Mouse (Mus musculus) liver, embryonic 16.5 days (tissue): ENCODE measurements around the gene Mfn1. TPM values are rescaled to one million over a fixed set of nuclear protein-coding genes. Genes with fewer than 3 reads are reported as not detected.

Source experiments
- ATAC-seq: fragments of 200-750 bp; cut with Nextera tagmentation; 2 replicates; pipeline ENCODE4 v1.8.0; 2017; ENCODE audit warnings: low read depth, mild to moderate bottlenecking, moderate number of reproducible peaks, moderate library complexity
- H3K27ac ChIP-seq: fragments of 300-500 bp; sonication (generic); 2 replicates; pipeline ENCODE4 v1.5.1; 2014; ENCODE audit warnings: mild to moderate bottlenecking, low read length
- H3K27me3 ChIP-seq: fragments of 300-500 bp; sonication (generic); 2 replicates; pipeline ENCODE4 v1.6.1; 2014; ENCODE audit warnings: low read depth, low read length, mixed read lengths; ENCODE audit not compliant: control insufficient read depth, insufficient read depth
- H3K36me3 ChIP-seq: fragments of 300-500 bp; sonication (generic); 2 replicates; pipeline ENCODE4 v1.6.1; 2014; ENCODE audit warnings: mild to moderate bottlenecking; ENCODE audit not compliant: control insufficient read depth, insufficient read depth
- H3K4me1 ChIP-seq: fragments of 300-500 bp; sonication (generic); 2 replicates; pipeline ENCODE4 v1.6.1; 2014; ENCODE audit warnings: low read depth, low read length, mixed read lengths; ENCODE audit not compliant: control insufficient read depth
- H3K4me2 ChIP-seq: fragments of 300-500 bp; sonication (generic); 2 replicates; pipeline ENCODE4 v1.6.1; 2014; ENCODE audit warnings: low read depth, low read length, mixed read lengths
- H3K4me3 ChIP-seq: fragments of 300-500 bp; sonication (generic); 2 replicates; pipeline ENCODE4 v1.5.1; 2014; ENCODE audit warnings: low read depth, mild to moderate bottlenecking, low read length
- H3K9ac ChIP-seq: fragments of 300-500 bp; sonication (generic); 2 replicates; pipeline ENCODE4 v1.6.1; 2014; ENCODE audit warnings: low read depth, low read length
- H3K9me3 ChIP-seq: fragments of 300-500 bp; sonication (generic); replicated peaks from 2 replicates; pipeline ENCODE4 v1.6.1; 2016; ENCODE audit warnings: low read length; ENCODE audit not compliant: control insufficient read depth
- WGBS: fragments of 180-500 bp; shearing (Covaris S2); extraction: QIAGEN DNeasy Blood & Tissue Kit; methylation state at CpG from one replicate; pipeline ENCODE4 v1.1.7; 2014; ENCODE audit not compliant: insufficient replicate concordance; 5-methylcytosine and 5-hydroxymethylcytosine counted together
- polyA plus RNA-seq: library from polyadenylated mRNA; unstranded; fragments of >200 nt; fragmentation: Nextera tagmentation; extraction: Ambion mirVana; gene quantifications from 2 replicates; pipeline ENCODE4 v1.2.1, GENCODE M21; 2015

Gene Mfn1
- polyA plus RNA-seq, 1 experiment from 2014 or later: 17.0 TPM

- Histone ChIP-seq H3K9ac (peak within 1 kb of the TSS; percentile 90), H3K4me2 (peak within 1 kb of the TSS; percentile 97), H3K4me3 (peak within 1 kb of the TSS; percentile 90), H3K27ac (peak within 1 kb of the TSS; percentile 93), H3K27me3 (no peaks in the 10 kb centered on the region), H3K9me3 (no peaks in the 10 kb centered on the region), H3K4me1 (peaks cover 35% of the 10 kb centered on the region), H3K36me3 (no peaks in the 10 kb centered on the region; the same call in 1 of the 2 replicates)
- peak; percentile 25 for ATAC-seq
- WGBS: 11% methylated on average over 24 of the region's 24 CpGs
These were observed 19.5 kb upstream of the Mfn1 start, which contains the start of gene Zfp639 for GRCm38 (mm10) chr3:32509496-32510374. Gene Zfp639, plus strand, starts transcription at chr3:32510259.

- H3K9ac ChIP-seq: peak overlapping the region; percentile 90
- H3K27me3 ChIP-seq: no peaks in the 10 kb centered on the region
- H3K4me2 ChIP-seq: peak overlapping the region; percentile 97
- H3K4me1 ChIP-seq: peaks cover 35% of the 10 kb centered on the region
- H3K36me3 ChIP-seq: no peaks in the 10 kb centered on the region; the same call in 1 of the 2 replicates
- ATAC-seq: peak; percentile 96
- peak overlapping the region; percentile 93 for H3K27ac ChIP-seq
- no peaks in the 10 kb centered on the region for H3K9me3 ChIP-seq
- under 1% methylated on average over 67 of the region's 69 CpGs for WGBS
- H3K4me3 ChIP-seq: peak overlapping the region; percentile 90
These were observed 18.7 kb upstream of the Mfn1 start for GRCm38 (mm10) chr3:32510375-32511190.

GRCm38 (mm10) chr3:32511191-32511550 is 18.1 kb upstream of the Mfn1 start:
- peaks cover 35% of the 10 kb centered on the region for H3K4me1 ChIP-seq
- WGBS: 1% methylated on average over 13 of the region's 13 CpGs

GRCm38 (mm10) chr3:32512686-32513284 is 16.5 kb upstream of the Mfn1 start:
- Histone ChIP-seq H3K4me3 (peak overlapping the region; percentile 26), H3K4me1 (peaks cover 35% of the 10 kb centered on the region), H3K27ac (peak overlapping the region; percentile 93), H3K9ac (peak overlapping the region; percentile 44), H3K4me2 (peak overlapping the region; percentile 97), H3K36me3 (peaks cover 7% of the 10 kb centered on the region), H3K9me3 (no peaks in the 10 kb centered on the region), H3K27me3 (no peaks in the 10 kb centered on the region)
- no peak for ATAC-seq
- 30% methylated on average over 7 of the region's 7 CpGs for WGBS

More at GRCm38 (mm10) chr3:32511191-32511550, 18.1 kb upstream of the Mfn1 start:
- Histone ChIP-seq H3K27ac (peak overlapping the region; percentile 93), H3K9me3 (no peaks in the 10 kb centered on the region), H3K4me2 (peak overlapping the region; percentile 97), H3K4me3 (peak overlapping the region; percentile 90), H3K9ac (peak overlapping the region; percentile 90), H3K27me3 (no peaks in the 10 kb centered on the region), H3K36me3 (no peaks in the 10 kb centered on the region; the same call in 1 of the 2 replicates)
- ATAC-seq: no peak

GRCm38 (mm10) chr3:32513528-32513927 is 15.7 kb upstream of the Mfn1 start:
- Histone ChIP-seq H3K36me3 (peaks cover 9% of the 10 kb centered on the region), H3K27ac (peak overlapping the region; percentile 93), H3K27me3 (no peaks in the 10 kb centered on the region), H3K4me3 (peak overlapping the region; percentile 26), H3K4me2 (peak overlapping the region; percentile 97), H3K4me1 (peaks cover 35% of the 10 kb centered on the region), H3K9ac (peak overlapping the region; percentile 44), H3K9me3 (no peaks in the 10 kb centered on the region)
- no peak for ATAC-seq

GRCm38 (mm10) chr3:32527181-32527580 is 2.1 kb upstream of the Mfn1 start:
- 73% methylated on average over 4 of the region's 4 CpGs for WGBS
- H3K36me3 ChIP-seq: peaks cover 8% of the 10 kb centered on the region
- no peak overlapping the region for H3K27ac ChIP-seq
- no peaks in the 10 kb centered on the region for H3K27me3 ChIP-seq
- H3K4me3 ChIP-seq: no peak overlapping the region
- H3K4me1 ChIP-seq: peaks cover 2% of the 10 kb centered on the region; the same call in 1 of the 2 replicates
- no peak overlapping the region for H3K9ac ChIP-seq
- no peak overlapping the region for H3K4me2 ChIP-seq
- H3K9me3 ChIP-seq: no peaks in the 10 kb centered on the region; the same call in 1 of the 2 replicates
- no peak for ATAC-seq

GRCm38 (mm10) chr3:32530041-32530440 is 776 bp downstream of the Mfn1 start:
- H3K4me3 ChIP-seq: peak overlapping the region; percentile 94
- no peaks in the 10 kb centered on the region for H3K9me3 ChIP-seq
- WGBS: 11% methylated on average over 5 of the region's 5 CpGs
- H3K27me3 ChIP-seq: no peaks in the 10 kb centered on the region
- no peak for ATAC-seq
- H3K4me2 ChIP-seq: peak overlapping the region; percentile 69
- peaks cover 2% of the 10 kb centered on the region; the same call in 1 of the 2 replicates for H3K4me1 ChIP-seq
- H3K36me3 ChIP-seq: no peaks in the 10 kb centered on the region; the same call in 1 of the 2 replicates
- H3K9ac ChIP-seq: peak overlapping the region; percentile 94
- H3K27ac ChIP-seq: no peak overlapping the region; the same call in 1 of the 2 replicates

- ATAC-seq: peak; percentile 69
- WGBS: 17% methylated on average over 1 of the region's 1 CpGs
- H3K36me3 ChIP-seq: peaks cover 3% of the 10 kb centered on the region
These were observed 6.4 kb downstream of the Mfn1 start for GRCm38 (mm10) chr3:32535692-32536091.

More at GRCm38 (mm10) chr3:32535692-32536091, 6.4 kb downstream of the Mfn1 start:
- Histone ChIP-seq H3K9ac (no peak overlapping the region), H3K4me3 (no peak overlapping the region), H3K4me2 (no peak overlapping the region), H3K9me3 (no peaks in the 10 kb centered on the region), H3K4me1 (peaks cover 7% of the 10 kb centered on the region), H3K27me3 (no peaks in the 10 kb centered on the region), H3K27ac (no peak overlapping the region)
